Mouse (Mus musculus) forebrain, embryonic 12.5 days (tissue): ENCODE measurements around the gene Serpine1. TPM values are rescaled to one million over a fixed set of nuclear protein-coding genes. Genes with fewer than 3 reads are reported as not detected.

ENCODE experiments used
- ATAC-seq: fragments of 200-750 bp; cut with Nextera tagmentation; 2 replicates; pipeline ENCODE4 v1.8.0; 2017; ENCODE audit warnings: moderate TSS enrichment; ENCODE audit not compliant: low FRiP score
- H3K27ac ChIP-seq: fragments of 300-500 bp; sonication (generic); 2 replicates; pipeline ENCODE4 v1.5.1; 2016; ENCODE audit warnings: mild to moderate bottlenecking
- H3K27me3 ChIP-seq: fragments of 300-500 bp; sonication (generic); 2 replicates; pipeline ENCODE4 v1.6.1; 2016; ENCODE audit warnings: mild to moderate bottlenecking
- H3K36me3 ChIP-seq: fragments of 300-500 bp; sonication (generic); replicated peaks from 2 replicates; pipeline ENCODE4 v1.6.1; 2016; ENCODE audit warnings: mild to moderate bottlenecking
- H3K4me1 ChIP-seq: fragments of 300-500 bp; sonication (generic); 2 replicates; pipeline ENCODE4 v1.6.1; 2016
- H3K4me2 ChIP-seq: fragments of 300-500 bp; sonication (generic); 2 replicates; pipeline ENCODE4 v1.6.1; 2016; ENCODE audit warnings: mild to moderate bottlenecking, moderate library complexity
- H3K4me3 ChIP-seq: fragments of 300-500 bp; sonication (generic); replicated peaks from 2 replicates; pipeline ENCODE4 v1.5.1; 2016; ENCODE audit warnings: mild to moderate bottlenecking
- H3K9ac ChIP-seq: fragments of 300-500 bp; sonication (generic); 2 replicates; pipeline ENCODE4 v1.6.1; 2016; ENCODE audit warnings: mild to moderate bottlenecking
- H3K9me3 ChIP-seq: fragments of 300-500 bp; sonication (generic); 2 replicates; pipeline ENCODE4 v1.6.1; 2016
- WGBS: fragments of 180-500 bp; shearing (Covaris S2); methylation state at CpG from one replicate; pipeline ENCODE4 v1.1.7; 2016; 5-methylcytosine and 5-hydroxymethylcytosine counted together
- polyA plus RNA-seq: library from polyadenylated mRNA; unstranded; fragments of >200 nt; fragmentation: Nextera tagmentation; extraction: Ambion mirVana; gene quantifications from 2 replicates; pipeline ENCODE4 v1.2.1, GENCODE M21; 2016

The Serpine1 gene
- polyA plus RNA-seq, 1 experiment from 2014 or later, result 0.11 TPM

DNA sequence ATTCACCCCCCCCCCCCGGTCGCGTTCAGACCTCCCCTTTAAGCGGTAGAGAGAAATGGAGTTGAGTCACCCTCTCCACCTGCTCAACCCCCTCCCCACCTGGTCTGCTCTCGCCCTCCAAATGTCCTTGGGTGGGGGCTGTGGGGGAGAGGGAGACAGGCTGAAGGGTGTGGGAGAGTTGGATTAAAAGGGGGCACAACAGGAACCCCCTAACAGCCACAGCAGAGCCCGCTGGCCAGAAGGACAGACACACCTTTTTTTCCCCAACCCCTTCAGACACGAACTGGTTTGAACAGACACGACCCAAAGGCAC is 42.8 kb downstream of the Serpine1 start:
- Histone ChIP-seq H3K9ac (peak overlapping the region; percentile 44; the same call in 1 of the 2 replicates), H3K4me1 (peaks cover 41% of the 10 kb centered on the region), H3K36me3 (no peaks in the 10 kb centered on the region), H3K9me3 (no peaks in the 10 kb centered on the region), H3K4me2 (peak overlapping the region; percentile 98), H3K27me3 (peaks cover 95% of the 10 kb centered on the region), H3K27ac (no peak overlapping the region), H3K4me3 (peak overlapping the region; percentile 49)
- WGBS, result 0% methylated on average over 8 of the region's 8 CpGs
- ATAC-seq, result no peak

DNA sequence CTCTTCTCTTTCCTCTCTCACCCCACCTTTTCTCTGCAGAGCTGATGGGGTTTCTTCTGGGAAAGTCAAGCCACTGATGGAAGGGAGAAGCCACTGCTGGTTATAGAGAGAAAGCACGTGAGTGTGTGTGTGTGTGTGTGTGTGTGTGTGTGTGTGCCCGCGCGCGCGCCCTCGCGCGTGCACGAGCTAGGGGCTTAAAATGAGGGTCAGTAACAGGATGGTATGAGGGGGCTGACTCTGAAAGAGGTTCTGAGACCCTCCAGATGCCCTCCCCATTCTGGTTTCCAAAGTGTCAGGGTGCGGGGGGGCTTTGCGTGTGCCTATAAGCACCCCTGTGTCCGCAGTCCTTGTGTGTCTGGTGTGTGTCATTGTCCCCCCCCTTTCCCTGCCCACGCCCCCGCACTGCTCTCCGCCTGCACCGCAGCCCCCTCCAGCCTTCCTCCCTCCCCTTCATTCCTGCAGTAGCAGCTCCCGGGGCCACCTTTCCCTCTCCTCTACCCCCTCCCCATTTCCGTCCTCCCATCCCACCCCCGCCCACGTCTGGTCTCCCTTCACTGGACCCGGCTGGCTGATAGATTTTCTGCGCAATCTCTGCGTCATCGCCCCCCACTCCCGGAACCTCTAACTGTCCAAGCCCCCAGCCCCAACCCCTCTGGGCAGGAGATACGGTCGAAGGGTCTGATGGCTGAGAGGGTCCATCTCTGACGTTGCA is 43.4 kb downstream of the Serpine1 start:
- 2% methylated on average over 28 of the region's 29 CpGs for WGBS
- no peaks in the 10 kb centered on the region for H3K9me3 ChIP-seq
- peak overlapping the region; percentile 98 for H3K4me2 ChIP-seq
- H3K4me3 ChIP-seq, result peak overlapping the region; percentile 49
- H3K27ac ChIP-seq, result no peak overlapping the region
- H3K36me3 ChIP-seq, result no peaks in the 10 kb centered on the region
- H3K27me3 ChIP-seq, result peaks cover 96% of the 10 kb centered on the region
- H3K9ac ChIP-seq, result no peak overlapping the region
- no peak for ATAC-seq
- H3K4me1 ChIP-seq, result peaks cover 41% of the 10 kb centered on the region

DNA sequence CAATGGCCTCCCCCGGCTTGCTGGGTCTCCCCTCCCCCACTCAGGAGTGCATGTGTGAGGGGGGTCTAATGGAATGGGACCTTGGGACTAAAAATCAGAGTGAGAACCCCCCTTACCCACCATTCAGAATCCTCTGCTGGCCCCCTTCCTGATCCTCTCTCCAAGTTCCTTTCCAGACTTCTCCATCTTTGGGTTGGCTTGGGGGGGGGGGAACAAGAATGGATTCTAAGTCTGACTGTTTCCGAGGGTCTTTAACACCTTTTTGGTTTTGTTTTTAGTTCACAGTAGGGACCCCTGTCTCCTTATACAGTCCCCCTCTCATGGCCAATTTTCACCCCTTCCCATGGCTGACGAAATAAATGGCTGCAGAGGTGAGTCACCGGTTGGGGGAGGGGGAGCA is 46.0 kb downstream of the Serpine1 start, which contains the start of gene Vgf:
TSS of gene Vgf (plus strand) at position 301 of the 400 bp plus-strand sequence.
- Histone ChIP-seq H3K9ac (no peak within 1 kb of the TSS), H3K4me3 (0 out of 2 replicates have a peak within 1 kb of the TSS, but pooled peaks have one; percentile 8), H3K4me1 (peaks cover 27% of the 10 kb centered on the region), H3K27me3 (peaks cover 75% of the 10 kb centered on the region), H3K4me2 (peak within 1 kb of the TSS; percentile 29), H3K36me3 (no peaks in the 10 kb centered on the region), H3K27ac (no peak within 1 kb of the TSS), H3K9me3 (no peaks in the 10 kb centered on the region)
- WGBS, result 27% methylated on average over 4 of the region's 4 CpGs
- ATAC-seq, result no peak

DNA sequence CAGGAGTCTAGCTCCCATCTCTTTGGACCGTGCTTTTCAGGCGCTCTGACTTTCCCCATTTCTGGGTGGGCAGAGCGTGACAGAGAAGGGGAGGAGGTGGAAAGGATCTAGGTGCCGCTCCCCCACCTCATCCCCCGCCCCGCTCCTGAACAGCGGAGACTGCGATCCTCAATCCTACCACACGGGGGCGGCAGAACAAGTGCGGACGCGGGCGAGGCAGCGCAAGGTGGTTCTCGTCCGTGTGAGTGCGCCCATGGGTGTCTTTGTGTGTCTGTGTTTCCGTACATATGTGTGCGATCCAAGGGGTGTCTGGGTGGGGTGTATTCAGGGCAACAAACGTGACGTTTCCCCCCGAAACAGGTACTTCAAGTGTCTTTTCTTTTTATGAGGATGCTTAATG is 46.9 kb downstream of the Serpine1 start:
- Histone ChIP-seq H3K4me3 (0 out of 2 replicates have a peak overlapping the region, but pooled peaks have one; percentile 8), H3K4me1 (peaks cover 18% of the 10 kb centered on the region)

DNA sequence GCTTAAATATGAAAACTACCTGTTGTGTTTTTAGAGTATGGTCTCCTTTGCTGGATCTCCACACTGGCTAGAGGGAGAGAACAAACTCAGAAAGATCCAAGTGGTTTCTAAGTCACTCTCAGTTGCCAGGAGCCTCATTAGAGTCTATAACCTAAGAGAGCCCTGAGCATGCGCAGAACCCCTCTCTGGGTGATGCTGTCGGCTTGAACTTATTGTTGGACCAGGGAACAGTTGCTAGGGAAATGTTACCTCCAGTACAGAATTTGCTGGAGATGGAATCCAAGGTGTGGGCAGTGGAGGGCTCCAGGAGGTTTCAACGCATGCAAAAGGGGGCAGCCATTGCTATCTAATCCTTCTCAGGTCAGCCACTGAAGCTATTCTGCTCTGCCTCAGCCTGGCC is 47.8 kb downstream of the Serpine1 start:
- H3K4me1 ChIP-seq, result peaks cover 13% of the 10 kb centered on the region
- peaks cover 62% of the 10 kb centered on the region for H3K27me3 ChIP-seq
- H3K4me3 ChIP-seq, result no peak overlapping the region
- no peak for ATAC-seq
- H3K9ac ChIP-seq, result no peak overlapping the region
- WGBS, result 42% methylated on average over 3 of the region's 3 CpGs
- no peak overlapping the region for H3K27ac ChIP-seq
- H3K36me3 ChIP-seq, result no peaks in the 10 kb centered on the region
- no peaks in the 10 kb centered on the region for H3K9me3 ChIP-seq
- H3K4me2 ChIP-seq, result no peak overlapping the region

More for the DNA sequence above, 46.9 kb downstream of the Serpine1 start:
- 1% methylated on average over 23 of the region's 23 CpGs for WGBS
- Histone ChIP-seq H3K9me3 (no peaks in the 10 kb centered on the region), H3K4me2 (peak overlapping the region; percentile 29), H3K9ac (no peak overlapping the region), H3K27me3 (peaks cover 71% of the 10 kb centered on the region), H3K36me3 (no peaks in the 10 kb centered on the region), H3K27ac (no peak overlapping the region)
- ATAC-seq, result no peak

DNA sequence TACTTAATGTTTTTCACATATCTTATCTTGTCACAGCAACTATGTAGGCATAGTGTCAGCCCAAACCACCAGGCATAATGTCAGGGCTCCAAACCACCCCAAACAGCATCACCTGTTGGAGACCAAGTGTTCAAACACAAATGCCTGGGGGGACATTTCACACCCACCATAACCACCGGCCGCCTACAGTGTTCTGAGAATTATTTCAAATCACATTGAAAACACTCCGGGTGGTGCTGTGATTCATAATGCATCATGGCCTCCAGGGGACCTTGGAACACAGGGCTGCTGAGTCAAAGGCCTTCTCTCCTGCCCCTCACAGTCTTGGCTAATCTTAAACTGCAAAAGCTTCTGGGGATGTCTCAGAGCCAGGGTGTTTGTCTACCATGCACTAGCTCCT is 56.2 kb downstream of the Serpine1 start:
- Histone ChIP-seq H3K9me3 (no peaks in the 10 kb centered on the region), H3K4me2 (no peak overlapping the region), H3K4me1 (no peaks in the 10 kb centered on the region), H3K27ac (no peak overlapping the region), H3K27me3 (0 out of 2 replicates have a peak, but pooled peaks cover 3% of the 10 kb centered on the region), H3K9ac (no peak overlapping the region), H3K4me3 (no peak overlapping the region), H3K36me3 (no peaks in the 10 kb centered on the region)
- no peak for ATAC-seq
- 85% methylated on average over 3 of the region's 3 CpGs for WGBS

DNA sequence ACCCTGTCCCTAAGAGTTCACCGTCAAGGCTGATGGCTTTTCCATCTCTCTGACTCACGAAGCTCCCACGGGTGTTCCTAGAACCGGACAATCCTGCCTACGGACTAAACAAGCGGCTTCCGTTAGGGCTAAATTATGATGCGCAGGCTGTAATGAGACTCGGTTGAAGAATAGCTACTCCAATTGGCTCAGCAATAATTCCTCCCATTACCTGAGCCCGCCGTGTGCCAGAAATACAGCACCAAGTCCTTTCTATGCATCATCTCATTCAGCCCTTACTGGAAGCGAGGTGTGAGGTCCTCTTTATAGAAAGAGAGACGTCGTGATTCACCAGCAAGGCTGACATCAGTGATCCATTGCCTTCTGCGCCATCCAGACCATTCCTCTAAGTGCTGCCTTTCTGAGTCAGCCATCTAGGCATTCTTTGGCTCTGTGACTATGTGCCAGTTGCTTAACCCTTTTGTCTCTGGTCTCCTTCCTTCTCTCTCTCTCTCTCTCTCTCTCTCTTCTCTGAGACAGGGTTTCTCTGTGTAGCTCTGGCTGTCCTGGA is 59.6 kb downstream of the Serpine1 start:
- ATAC-seq, result no peak
- no peak overlapping the region for H3K4me3 ChIP-seq
- H3K27me3 ChIP-seq, result peaks cover 5% of the 10 kb centered on the region; the same call in 1 of the 2 replicates
- H3K27ac ChIP-seq, result no peak overlapping the region
- H3K4me2 ChIP-seq, result no peak overlapping the region
- 81% methylated on average over 15 of the region's 15 CpGs for WGBS
- no peak overlapping the region for H3K9ac ChIP-seq
- H3K36me3 ChIP-seq, result no peaks in the 10 kb centered on the region
- H3K4me1 ChIP-seq, result no peaks in the 10 kb centered on the region
- H3K9me3 ChIP-seq, result no peaks in the 10 kb centered on the region

Other genes starting within 250 kb of the Serpine1 start
- gene Col26a1, start 189.1 kb downstream of the Serpine1 start, polyA plus RNA-seq, result 33.7 and 42.6 TPM in 2 replicates
- 107 and 115 TPM in 2 replicates for gene Ift22, start 164.1 kb downstream of the Serpine1 start, polyA plus RNA-seq
- 287 and 302 TPM in 2 replicates for gene Fis1, start 119.0 kb downstream of the Serpine1 start, polyA plus RNA-seq
- gene Cldn15, start 105.7 kb downstream of the Serpine1 start, polyA plus RNA-seq, result 0.27 and 0.50 TPM in 2 replicates
- gene Plod3, start 85.2 kb downstream of the Serpine1 start, polyA plus RNA-seq, result 34.5 and 36.4 TPM in 2 replicates
- 97.9 and 102 TPM in 2 replicates for gene Znhit1, start 84.2 kb downstream of the Serpine1 start, polyA plus RNA-seq
- 0.68 and 0.92 TPM in 2 replicates for gene Vgf, start 45.9 kb downstream of the Serpine1 start, polyA plus RNA-seq
- gene Ap1s1, start 26.1 kb downstream of the Serpine1 start, polyA plus RNA-seq, result 209 and 221 TPM in 2 replicates
- gene Trim56, start 43.9 kb upstream of the Serpine1 start, polyA plus RNA-seq, result 5.6 and 6.8 TPM in 2 replicates
- not detected in 2 replicates for gene Muc3, start 77.1 kb upstream of the Serpine1 start, polyA plus RNA-seq
- gene Muc3a, start 140.1 kb upstream of the Serpine1 start, polyA plus RNA-seq, result not detected in 2 replicates
- gene Ache, start 215.3 kb upstream of the Serpine1 start, polyA plus RNA-seq, result 3.1 and 3.6 TPM in 2 replicates
- 6.0 and 7.2 TPM in 2 replicates for gene Ufsp1, start 222.4 kb upstream of the Serpine1 start, polyA plus RNA-seq
- 184 and 198 TPM in 2 replicates for gene Srrt, start 235.4 kb upstream of the Serpine1 start, polyA plus RNA-seq
- 41.3 and 43.9 TPM in 2 replicates for gene Trip6, start 242.1 kb upstream of the Serpine1 start, polyA plus RNA-seq